Mouse (Mus musculus) left cerebral cortex, postnatal 14 days (tissue): Measurements from ENCODE around the gene Gm29797. TPM values are rescaled to one million over a fixed set of nuclear protein-coding genes. Genes with fewer than 3 reads are reported as not detected.

ENCODE experiments used
- DNase-seq, 2 experiments: peaks; one replicate each; pipeline ENCODE4 v3.0.0; 2021 to 2022; ENCODE audit warnings: low spot score in 2 of 2, mixed read lengths in 1 of 2
- intact Hi-C: fragments of 180-260 bp; cut with DNase I; formaldehyde crosslinking; loops from one replicate; pipeline ENCODE4 v1.15.1; 2025
- long read RNA-seq, 2 experiments: library from polyadenylated mRNA; stranded (forward); transcript quantifications; one replicate each; pipeline ENCODE4 v2.0.0; 2021
- total RNA-seq, 2 experiments: library from RNA; stranded (reverse); gene quantifications; 2 replicates each; pipeline ENCODE4 v1.2.3; 2021

Gene Gm29797
- under 1 TPM in 1 of 2 experiments, not detected in 1; 0.78 TPM for total RNA-seq
- long read RNA-seq, experiment 1: 0 reads
- long read RNA-seq, experiment 2: 0 reads

GRCm38 (mm10) chr2:181656734-181657133, at the start of gene Gm29797:
Gene Gm29797, plus strand, starts transcription at chr2:181657034.
- intact Hi-C loops: no loop called here
- no peak for DNase-seq

DNA sequence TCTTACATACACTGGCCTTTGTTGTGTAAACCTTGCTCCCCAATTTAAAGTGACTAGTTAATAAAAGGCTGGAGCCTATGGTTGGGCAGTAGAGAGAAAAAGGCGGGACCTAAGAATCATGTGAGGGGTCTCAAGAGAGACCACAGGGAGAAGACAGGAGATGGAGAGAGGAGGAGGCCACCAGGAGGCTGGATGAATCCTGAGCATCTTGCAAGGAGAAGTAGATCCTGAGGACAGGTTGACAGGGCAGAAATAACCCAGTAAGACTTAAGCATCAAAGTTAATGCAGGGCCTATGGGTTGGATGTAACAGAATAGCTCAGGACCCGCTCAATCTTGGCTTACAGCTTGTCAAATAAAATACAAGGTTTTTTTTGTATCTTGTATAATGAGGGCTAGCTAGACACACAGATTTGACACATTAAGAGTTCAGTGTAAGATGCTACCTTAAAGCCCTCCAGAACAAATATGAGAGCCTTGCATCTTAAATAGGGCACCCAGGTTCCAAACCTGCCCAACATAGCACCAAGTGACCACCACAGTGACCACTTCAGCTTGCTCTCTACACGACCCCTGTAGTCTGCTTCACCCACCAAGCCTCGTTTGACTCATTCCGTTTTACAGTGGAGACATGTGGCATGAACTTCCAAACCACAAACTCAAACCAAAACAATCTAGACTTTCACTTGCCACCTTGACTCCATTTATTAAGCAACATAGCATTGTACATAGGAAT, 37.9 kb upstream of the Gm29797 start:
- intact Hi-C loops: no loop called here
- no peak for DNase-seq

GRCm38 (mm10) chr2:181623401-181623800, 33.4 kb upstream of the Gm29797 start:
- intact Hi-C loops: loop anchor here (5.0 kb wide), 1 partner anchor 54 kb away; no protein-coding TSS in a partner anchor
- DNase-seq: peak; percentile 34 to 37

GRCm38 (mm10) chr2:181628471-181628870, 28.4 kb upstream of the Gm29797 start:
- no peak for DNase-seq
- intact Hi-C loops: no loop called here

DNA sequence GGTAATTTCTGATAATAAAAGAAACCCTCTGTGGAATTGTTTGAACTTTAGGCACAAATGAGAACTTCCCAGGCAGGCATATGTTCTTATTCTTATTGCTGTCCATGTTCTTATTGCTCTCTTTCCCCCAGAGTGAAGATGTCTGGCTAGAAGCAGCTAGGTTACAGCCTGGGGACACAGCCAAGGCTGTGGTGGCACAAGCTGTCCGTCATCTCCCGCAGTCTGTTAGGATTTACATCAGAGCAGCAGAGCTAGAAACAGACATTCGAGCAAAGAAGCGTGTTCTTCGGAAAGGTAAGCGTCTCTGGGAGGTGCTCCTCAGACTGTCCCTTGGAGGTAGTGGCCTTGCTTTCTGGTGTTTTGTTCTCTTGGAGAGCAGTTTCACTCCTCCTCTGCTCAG, 24.2 kb upstream of the Gm29797 start:
- no peak for DNase-seq
- intact Hi-C loops: no loop called here

DNA sequence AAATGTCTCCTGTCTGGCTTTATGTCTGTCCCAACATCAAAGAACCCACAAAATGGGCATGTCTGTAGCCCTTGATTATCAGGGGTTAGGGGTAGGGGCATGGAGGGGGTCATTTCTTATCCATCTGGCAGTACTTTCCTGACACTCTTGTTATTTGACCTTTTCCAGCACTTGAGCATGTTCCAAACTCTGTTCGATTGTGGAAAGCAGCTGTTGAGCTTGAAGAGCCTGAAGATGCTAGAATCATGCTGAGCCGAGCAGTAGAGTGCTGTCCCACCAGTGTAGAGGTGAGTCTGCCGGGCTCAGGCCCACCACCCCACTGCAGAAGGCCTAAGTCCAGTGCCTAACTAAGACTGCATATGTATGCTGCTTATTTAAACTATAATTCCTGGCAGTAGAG, 21.0 kb upstream of the Gm29797 start:
- intact Hi-C loops: no loop called here
- no peak for DNase-seq

DNA sequence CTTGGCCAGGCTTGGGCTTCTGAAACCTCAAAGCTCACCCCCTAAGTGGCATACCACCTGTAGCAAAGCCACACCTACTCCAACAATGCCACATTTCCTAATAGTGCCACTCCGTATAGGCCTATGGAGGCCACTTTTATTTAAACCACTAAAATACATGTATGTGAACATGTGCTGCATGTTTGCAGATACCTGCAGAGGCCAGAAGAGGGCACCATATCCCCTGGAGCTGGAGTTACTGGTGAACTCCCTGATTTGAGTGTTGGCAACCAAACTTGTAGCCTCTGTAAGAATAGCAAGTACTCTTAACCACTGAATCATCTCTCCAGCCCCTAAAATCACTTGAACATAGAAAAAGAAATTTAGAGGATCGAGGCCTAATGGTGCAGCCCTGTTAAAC, 12.5 kb upstream of the Gm29797 start:
- DNase-seq: peak; percentile 30 to 61
- intact Hi-C loops: no loop called here

DNA sequence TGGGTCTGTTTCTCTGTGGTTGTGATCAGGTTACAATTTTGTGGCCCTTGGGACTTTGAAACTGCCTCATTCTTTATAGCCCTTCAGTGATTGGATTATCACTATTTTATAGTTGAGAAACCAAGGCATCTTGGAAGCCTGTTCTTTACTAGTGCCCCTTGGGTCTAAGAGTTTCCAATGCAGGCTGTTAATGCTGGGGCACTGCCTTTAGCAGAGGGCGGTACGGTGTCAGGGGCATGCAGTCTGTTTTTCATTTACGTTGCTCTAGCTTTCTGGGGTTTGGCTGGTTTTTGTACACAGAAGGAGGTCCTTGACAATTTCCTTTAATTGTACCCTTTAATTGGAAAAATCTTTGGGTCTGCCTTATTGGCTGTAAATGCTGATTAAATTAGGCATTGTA, 11.2 kb upstream of the Gm29797 start:
- intact Hi-C loops: no loop called here

GRCm38 (mm10) chr2:181646626-181647472, 10.0 kb upstream of the Gm29797 start:
- DNase-seq: no peak
- intact Hi-C loops: no loop called here

More for the DNA sequence above, 11.2 kb upstream of the Gm29797 start:
- no peak for DNase-seq

DNA sequence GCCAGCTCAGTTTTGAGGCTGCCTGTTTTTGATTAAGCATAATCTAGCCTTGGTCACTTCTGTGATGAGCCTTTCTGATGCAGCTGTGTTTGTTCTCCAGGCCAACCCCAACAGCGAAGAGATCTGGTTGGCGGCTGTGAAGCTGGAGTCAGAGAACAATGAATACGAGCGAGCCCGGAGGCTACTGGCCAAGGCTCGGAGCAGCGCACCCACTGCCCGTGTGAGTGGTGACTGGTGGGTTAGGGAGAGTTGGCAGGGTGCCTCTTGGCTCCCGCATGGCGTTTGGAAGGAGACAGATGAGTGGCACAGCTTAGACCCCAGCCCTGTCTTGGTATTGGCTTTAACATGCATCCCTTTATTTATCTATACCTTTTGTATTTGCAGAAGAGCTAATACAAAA, 7.9 kb upstream of the Gm29797 start:
- DNase-seq: no peak
- intact Hi-C loops: no loop called here

DNA sequence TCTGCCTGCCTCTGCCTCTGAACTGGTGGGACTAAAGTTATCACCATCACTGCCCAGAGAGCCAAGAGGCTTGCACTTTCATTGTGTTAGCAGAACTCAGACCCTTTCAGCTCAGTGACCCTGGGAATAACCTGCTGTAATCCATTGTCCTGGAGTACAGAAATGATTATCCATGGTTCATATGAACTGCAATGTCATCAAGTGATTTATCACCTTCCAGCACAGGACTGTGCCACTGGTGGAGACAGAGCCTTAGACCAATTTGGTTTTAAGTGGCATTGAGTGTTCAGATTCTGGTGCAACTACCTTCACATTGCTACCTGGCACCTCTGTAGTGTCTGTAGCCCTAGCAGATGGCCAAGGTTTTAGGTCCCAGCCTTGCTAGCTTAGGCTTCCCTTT, 3.8 kb upstream of the Gm29797 start:
- intact Hi-C loops: no loop called here
- DNase-seq: no peak

DNA sequence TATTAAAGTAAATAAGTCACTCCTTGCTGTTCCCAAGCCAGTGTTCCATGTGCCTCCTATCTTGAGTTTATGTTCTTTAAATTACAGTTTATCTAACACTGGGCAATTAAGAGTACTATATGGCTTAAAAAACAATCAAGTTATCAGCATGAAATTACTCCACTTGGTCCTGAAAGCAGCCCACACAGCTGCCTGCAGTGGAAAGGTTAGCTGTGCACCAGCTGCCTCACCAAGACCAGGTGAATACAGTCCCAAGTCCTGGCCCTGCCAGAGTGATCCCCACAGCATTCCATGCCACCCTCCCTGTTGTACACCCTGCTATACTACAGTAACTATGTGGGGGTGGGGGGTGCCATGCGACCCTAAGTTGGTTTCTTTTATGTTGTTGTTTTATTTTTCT, 3.3 kb upstream of the Gm29797 start:
- no peak for DNase-seq
- intact Hi-C loops: no loop called here

DNA sequence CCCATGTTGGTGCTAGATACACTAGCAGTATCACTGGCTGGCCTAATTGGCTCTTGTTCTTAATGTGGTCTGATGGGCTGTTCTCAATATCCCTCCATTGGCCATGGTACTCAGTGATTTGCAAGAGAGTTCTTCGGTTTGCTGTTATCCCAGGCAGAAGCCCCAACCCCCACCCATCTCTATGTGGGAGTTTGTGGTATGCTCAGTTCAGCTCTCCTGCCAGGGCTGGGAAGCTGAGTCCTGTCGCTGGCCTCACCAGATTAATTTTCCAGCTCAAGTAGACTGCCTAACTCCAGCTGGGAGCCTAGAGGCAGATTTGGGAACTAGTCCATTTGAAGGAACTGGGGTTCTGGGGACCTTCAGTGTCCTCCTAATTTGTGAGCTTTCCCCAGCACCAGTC, 607 bp downstream of the Gm29797 start:
- intact Hi-C loops: no loop called here
- no peak for DNase-seq

- intact Hi-C loops: no loop called here
Observed at GRCm38 (mm10) chr2:181658528-181658927, 1.7 kb downstream of the Gm29797 start.

GRCm38 (mm10) chr2:181658930-181659555, 2.2 kb downstream of the Gm29797 start:
- peak; percentile 57 to 89 for DNase-seq
- intact Hi-C loops: loop anchor here (1.0 kb wide), 1 partner anchor 20 kb away; no protein-coding TSS in a partner anchor

More at GRCm38 (mm10) chr2:181658528-181658927, 1.7 kb downstream of the Gm29797 start:
- DNase-seq: no peak

DNA sequence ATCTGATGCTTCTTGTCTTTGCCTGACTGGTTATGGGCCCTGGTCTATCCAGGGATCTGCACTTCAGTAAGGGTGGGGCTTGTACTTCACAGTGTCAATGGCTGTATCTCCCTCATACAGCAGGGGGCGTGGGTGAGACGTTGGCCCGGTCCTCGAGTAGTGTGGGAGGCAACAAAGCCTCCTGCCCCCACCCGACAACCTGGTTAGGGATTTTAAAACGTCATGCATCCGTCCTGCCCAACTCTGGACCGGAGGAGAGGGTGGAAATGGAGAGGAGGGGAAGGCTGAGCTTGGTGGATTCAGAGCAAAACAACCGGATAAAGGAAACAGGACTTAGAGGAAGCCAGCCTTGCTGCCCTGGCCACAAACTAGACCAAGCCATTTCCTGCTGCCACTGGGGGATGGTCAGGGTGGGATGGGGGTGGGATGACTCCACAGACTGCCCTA, 2.8 kb downstream of the Gm29797 start:
- DNase-seq: peak; percentile 79 to 94
- intact Hi-C loops: loop anchor here (1.0 kb wide), 1 partner anchor 20 kb away; no protein-coding TSS in a partner anchor

- DNase-seq: no peak
- intact Hi-C loops: no loop called here
Observed at GRCm38 (mm10) chr2:181662620-181663297, 5.9 kb downstream of the Gm29797 start.

DNA sequence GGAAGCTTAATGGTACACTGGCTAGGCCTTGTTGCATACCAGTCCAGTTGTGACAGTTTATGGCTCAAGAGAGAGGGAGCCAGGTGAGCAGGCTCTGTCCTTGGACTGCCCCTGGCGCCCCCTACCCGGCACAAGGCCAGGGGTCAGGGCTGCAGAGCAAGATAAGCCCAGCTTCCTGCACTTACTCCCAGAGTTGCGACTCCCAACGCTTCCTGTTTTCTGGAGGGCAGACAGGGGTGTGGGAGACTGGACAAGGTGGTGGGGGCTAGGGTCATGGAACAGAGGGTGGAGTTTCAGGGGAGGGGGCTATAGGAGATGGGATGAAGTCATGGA, 6.4 kb downstream of the Gm29797 start:
- DNase-seq: no peak
- intact Hi-C loops: no loop called here

DNA sequence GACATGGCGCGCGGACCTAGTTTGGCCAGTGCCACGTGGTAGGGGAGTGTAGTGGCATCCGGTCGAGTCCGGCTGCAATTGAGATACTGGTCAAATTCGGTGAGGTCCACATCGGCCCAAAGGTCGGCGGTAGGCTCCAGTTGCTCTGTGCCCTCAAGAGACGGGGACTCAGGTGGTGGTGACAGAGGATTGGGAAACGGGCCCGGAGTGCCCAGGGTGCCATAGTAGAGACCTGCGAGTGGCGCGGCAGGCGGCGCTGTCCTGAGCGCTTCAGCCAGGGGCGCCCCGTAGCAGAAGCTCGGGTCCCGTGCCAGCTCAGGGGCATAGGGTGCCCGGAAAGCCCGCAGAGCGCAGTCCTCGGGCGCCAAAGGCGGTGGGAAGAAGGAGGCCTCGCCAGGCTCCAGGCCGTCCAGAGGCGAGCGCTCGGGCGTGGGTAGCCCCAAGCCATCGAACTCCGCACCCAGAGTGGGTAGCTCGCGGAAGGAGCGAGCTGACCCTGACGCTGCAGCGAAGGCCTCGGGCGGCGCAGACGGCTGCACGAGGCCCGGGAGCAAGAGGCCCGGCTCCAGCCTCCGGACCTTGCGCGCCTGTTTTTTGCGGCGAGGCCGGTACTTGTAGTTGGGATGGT, 13.6 kb downstream of the Gm29797 start:
- intact Hi-C loops: no loop called here
- no peak for DNase-seq
